Mouse (Mus musculus) myocyte (in vitro differentiated cells): ENCODE measurements around the gene Tln2. TPM values are rescaled to one million over a fixed set of nuclear protein-coding genes. Genes with fewer than 3 reads are reported as not detected.
"Not testable (repeated sequence)": the region's sequence is repeated elsewhere in the genome, so short reads cannot be mapped to it uniquely, and the experiment has no call there.

ENCODE experiments used
- H3K27me3 ChIP-seq: one replicate; pipeline ENCODE4 v1.6.1; 2011; ENCODE audit not compliant: control insufficient read depth, insufficient read depth, insufficient read length
- H3K36me3 ChIP-seq: one replicate; pipeline ENCODE4 v1.6.1; 2011; ENCODE audit not compliant: control insufficient read depth, insufficient read depth
- H3K4me2 ChIP-seq: one replicate; pipeline ENCODE4 v1.6.1; 2011; ENCODE audit warnings: low read depth, control low read depth
- H3K4me3 ChIP-seq: one replicate; pipeline ENCODE4 v1.5.1; 2011; ENCODE audit warnings: mild to moderate bottlenecking, control low read depth, moderate library complexity
- H3K79me2 ChIP-seq: one replicate; pipeline ENCODE4 v1.6.1; 2011; ENCODE audit not compliant: control insufficient read depth, insufficient read depth
- H3ac ChIP-seq: one replicate; pipeline ENCODE4 v1.6.1; 2011; ENCODE audit not compliant: control insufficient read depth, insufficient read length
- CEBPB ChIP-seq: IDR thresholded peaks from 2 replicates; pipeline ENCODE4 v1.6.1; 2011; ENCODE audit warnings: mild to moderate bottlenecking, moderate library complexity; ENCODE audit not compliant: poor library complexity, insufficient read depth, severe bottlenecking
- E2F4 ChIP-seq: IDR thresholded peaks from one replicate; pipeline ENCODE4 v1.6.1; 2011; ENCODE audit warnings: mild to moderate bottlenecking, control low read depth, moderate library complexity; ENCODE audit not compliant: insufficient read depth
- MAX ChIP-seq: IDR thresholded peaks from one replicate; pipeline ENCODE4 v1.6.1; 2011; ENCODE audit warnings: low read depth, mild to moderate bottlenecking, control low read depth
- MYOD1 ChIP-seq, 3 experiments: IDR thresholded peaks; one replicate each; pipeline ENCODE4 v1.6.1; 2011; ENCODE audit warnings: control low read depth in 2 of 3, low read depth in 2 of 3, mild to moderate bottlenecking in 2 of 3, moderate library complexity in 1 of 3; ENCODE audit not compliant: insufficient read length in 2 of 3, control insufficient read depth in 1 of 3
- MYOG ChIP-seq, 3 experiments: IDR thresholded peaks; one replicate each; pipeline ENCODE4 v1.6.1; 2011; ENCODE audit warnings: control low read depth in 2 of 3, low read depth in 2 of 3, mild to moderate bottlenecking in 2 of 3; ENCODE audit not compliant: insufficient read length in 2 of 3, control insufficient read depth in 1 of 3, insufficient read depth in 1 of 3
- POLR2A ChIP-seq: IDR thresholded peaks from one replicate; pipeline ENCODE4 v1.6.1; 2011; ENCODE audit warnings: low read depth, mild to moderate bottlenecking, control low read depth, moderate library complexity; ENCODE audit not compliant: insufficient read length
- POLR2AphosphoS2 ChIP-seq: IDR thresholded peaks from one replicate; pipeline ENCODE4 v1.6.1; 2011; ENCODE audit warnings: low read depth, control low read depth; ENCODE audit not compliant: insufficient read length
- REST ChIP-seq: IDR thresholded peaks from one replicate; pipeline ENCODE4 v1.6.1; 2011; ENCODE audit warnings: mild to moderate bottlenecking, control low read depth, moderate library complexity; ENCODE audit not compliant: insufficient read depth, insufficient read length
- SRF ChIP-seq: IDR thresholded peaks from one replicate; pipeline ENCODE4 v1.6.1; 2011; ENCODE audit warnings: low read depth; ENCODE audit not compliant: control insufficient read depth, insufficient read length
- TCF12 ChIP-seq: IDR thresholded peaks from one replicate; pipeline ENCODE4 v1.6.1; 2011; ENCODE audit warnings: mild to moderate bottlenecking, control low read depth; ENCODE audit not compliant: poor library complexity, insufficient read depth, severe bottlenecking
- TCF3 ChIP-seq: IDR thresholded peaks from one replicate; pipeline ENCODE4 v1.6.1; 2011; ENCODE audit warnings: low read depth, control low read depth; ENCODE audit not compliant: insufficient read length
- USF1 ChIP-seq: IDR thresholded peaks from one replicate; pipeline ENCODE4 v1.6.1; 2011; ENCODE audit warnings: low read depth, mild to moderate bottlenecking, control low read depth, moderate library complexity
- polyA plus RNA-seq: library from polyadenylated mRNA; unstranded; fragments of >200 nt; fragmentation: generic; extraction: Trizol; gene quantifications from one replicate; pipeline ENCODE4 v1.2.1, GENCODE M21; 2012; ENCODE audit warnings: missing spikeins

The Tln2 gene
- polyA plus RNA-seq, 1 experiment: 28.6 TPM

- H3K4me3 ChIP-seq: no peak overlapping the region
- TF ChIP-seq SRF (no peak), CEBPB (no peak), POLR2AphosphoS2 (no peak), MYOG (IDR thresholded peaks at IDR 0.05; ENCODE audit: control insufficient read depth in 1 of 3, insufficient read depth in 1 of 3, insufficient read length in 2 of 3, low read depth in 2 of 3) (no peak), TCF3 (no peak), E2F4 (no peak), TCF12 (no peak), USF1 (no peak), REST (no peak), MYOD1 (IDR thresholded peaks at IDR 0.05; ENCODE audit: control insufficient read depth in 1 of 3, insufficient read length in 2 of 3, low read depth in 2 of 3) (no peak), POLR2A (no peak), MAX (no peak)
- H3K27me3 ChIP-seq: no peaks in the 10 kb centered on the region
- no peak overlapping the region for H3ac ChIP-seq
- H3K4me2 ChIP-seq: no peak overlapping the region
- peaks cover 5% of the 10 kb centered on the region for H3K36me3 ChIP-seq
- no peaks in the 10 kb centered on the region for H3K79me2 ChIP-seq
Observed at GRCm38 (mm10) chr9:67285544-67285943, 274.0 kb downstream of the Tln2 start.

DNA sequence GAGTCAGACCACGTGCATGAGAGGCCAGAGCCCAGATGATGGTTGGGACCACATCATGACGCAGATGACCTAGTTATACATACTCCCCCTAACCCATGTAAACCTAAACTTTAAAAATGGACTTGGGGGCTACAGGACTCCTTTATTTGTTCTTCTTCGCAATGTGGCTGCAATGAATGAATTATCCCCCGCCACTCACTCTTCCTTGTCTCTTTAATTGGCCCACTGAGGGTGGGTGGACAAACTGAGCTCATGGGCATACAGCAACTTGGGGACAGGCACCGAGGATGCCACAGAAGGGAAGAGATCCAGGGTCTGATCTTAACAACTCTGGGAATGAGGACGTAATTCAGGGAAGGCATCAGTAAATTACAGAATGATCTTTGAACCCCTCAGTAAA is 277.7 kb downstream of the Tln2 start:
- no peak overlapping the region for H3K4me2 ChIP-seq
- H3K79me2 ChIP-seq: no peaks in the 10 kb centered on the region
- H3K36me3 ChIP-seq: no peaks in the 10 kb centered on the region
- no peak overlapping the region for H3K4me3 ChIP-seq
- no peak for TF ChIP-seq REST
- no peak for TF ChIP-seq MAX
- no peak for TF ChIP-seq SRF
- TF ChIP-seq MYOG (IDR thresholded peaks at IDR 0.05; ENCODE audit: control insufficient read depth in 1 of 3, insufficient read depth in 1 of 3, insufficient read length in 2 of 3, low read depth in 2 of 3): no peak
- TF ChIP-seq USF1: no peak
- no peak for TF ChIP-seq TCF3
- TF ChIP-seq TCF12: no peak
- TF ChIP-seq MYOD1 (IDR thresholded peaks at IDR 0.05; ENCODE audit: control insufficient read depth in 1 of 3, insufficient read length in 2 of 3, low read depth in 2 of 3): no peak
- TF ChIP-seq POLR2A: no peak
- TF ChIP-seq E2F4: no peak
- H3ac ChIP-seq: no peak overlapping the region
- H3K27me3 ChIP-seq: no peaks in the 10 kb centered on the region

DNA sequence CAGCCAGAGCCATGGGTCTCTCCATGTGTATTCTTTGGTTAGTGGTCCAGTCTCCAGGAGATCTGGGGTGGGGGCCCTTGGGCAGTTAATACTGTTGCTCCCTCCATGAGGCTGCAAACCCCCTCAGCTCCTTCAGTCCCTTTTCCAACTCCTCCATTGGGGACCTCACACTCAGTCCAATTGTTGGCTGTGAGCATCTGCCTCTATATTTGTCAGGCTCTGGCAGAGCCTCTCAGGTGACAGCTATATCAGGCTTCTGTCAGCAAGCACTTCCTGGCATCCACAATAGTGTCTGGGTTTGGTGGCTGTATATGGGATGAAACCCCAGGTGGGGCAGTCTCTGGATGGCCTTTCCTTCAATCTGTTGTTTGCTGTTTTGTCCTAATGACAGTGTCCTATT is 279.2 kb downstream of the Tln2 start:
- H3K4me2 ChIP-seq, H3K27me3 ChIP-seq, H3K4me3 ChIP-seq, H3K79me2 ChIP-seq, H3ac ChIP-seq, H3K36me3 ChIP-seq: not testable (repeated sequence)

- Histone ChIP-seq H3K4me2 (no peak overlapping the region), H3K4me3 (no peak overlapping the region), H3K36me3 (no peaks in the 10 kb centered on the region), H3K27me3 (no peaks in the 10 kb centered on the region), H3ac (no peak overlapping the region), H3K79me2 (no peaks in the 10 kb centered on the region)
- TF ChIP-seq SRF: no peak
- peak in 1 of 3 experiments; percentile 52 for TF ChIP-seq MYOG (IDR thresholded peaks at IDR 0.05; ENCODE audit: control insufficient read depth in 1 of 3, insufficient read depth in 1 of 3, insufficient read length in 2 of 3, low read depth in 2 of 3)
- peak in 2 of 3 experiments; percentile 27 to 35 for TF ChIP-seq MYOD1 (IDR thresholded peaks at IDR 0.05; ENCODE audit: control insufficient read depth in 1 of 3, insufficient read length in 2 of 3, low read depth in 2 of 3)
Observed at GRCm38 (mm10) chr9:67276446-67276845, 283.1 kb downstream of the Tln2 start.

GRCm38 (mm10) chr9:67274296-67274695 is 285.2 kb downstream of the Tln2 start:
- H3K4me3 ChIP-seq: no peak overlapping the region
- H3K79me2 ChIP-seq: no peaks in the 10 kb centered on the region
- peaks cover 3% of the 10 kb centered on the region for H3K36me3 ChIP-seq
- no peaks in the 10 kb centered on the region for H3K27me3 ChIP-seq
- no peak for TF ChIP-seq MYOG (IDR thresholded peaks at IDR 0.05; ENCODE audit: control insufficient read depth in 1 of 3, insufficient read depth in 1 of 3, insufficient read length in 2 of 3, low read depth in 2 of 3)
- TF ChIP-seq TCF12: no peak
- TF ChIP-seq TCF3: no peak
- TF ChIP-seq REST: no peak
- no peak for TF ChIP-seq USF1
- TF ChIP-seq MAX: no peak
- TF ChIP-seq CEBPB: no peak
- no peak for TF ChIP-seq E2F4
- no peak overlapping the region for H3ac ChIP-seq
- H3K4me2 ChIP-seq: no peak overlapping the region

- Histone ChIP-seq H3K79me2 (no peaks in the 10 kb centered on the region), H3K4me2 (no peak overlapping the region), H3ac (no peak overlapping the region), H3K27me3 (no peaks in the 10 kb centered on the region), H3K4me3 (no peak overlapping the region), H3K36me3 (peaks cover 3% of the 10 kb centered on the region)
- no peak for TF ChIP-seq MYOG (IDR thresholded peaks at IDR 0.05; ENCODE audit: control insufficient read depth in 1 of 3, insufficient read depth in 1 of 3, insufficient read length in 2 of 3, low read depth in 2 of 3)
- no peak for TF ChIP-seq POLR2A
Observed at GRCm38 (mm10) chr9:67273362-67273761, 286.1 kb downstream of the Tln2 start.
